Mouse (Mus musculus) left cerebral cortex, postnatal 14 days (tissue): Measurements from ENCODE around the gene Nepro. TPM values are rescaled to one million over a fixed set of nuclear protein-coding genes. Genes with fewer than 3 reads are reported as not detected.

Source experiments
- DNase-seq, 2 experiments: peaks; one replicate each; pipeline ENCODE4 v3.0.0; 2021 to 2022; ENCODE audit warnings: low spot score in 2 of 2, mixed read lengths in 1 of 2
- intact Hi-C: fragments of 180-260 bp; cut with DNase I; formaldehyde crosslinking; loops from one replicate; pipeline ENCODE4 v1.15.1; 2025
- long read RNA-seq, 2 experiments: library from polyadenylated mRNA; stranded (forward); transcript quantifications; one replicate each; pipeline ENCODE4 v2.0.0; 2021
- total RNA-seq, 2 experiments: library from RNA; stranded (reverse); gene quantifications; 2 replicates each; pipeline ENCODE4 v1.2.3; 2021

Nepro gene
- total RNA-seq: 1 to 10 TPM; 4.0 to 4.5 TPM
- long read RNA-seq, experiment 1, partial matches to known transcripts: 1 of 1 reads
- long read RNA-seq, experiment 1, other reads (novel, unspliced or antisense): 0 of 1 reads
- long read RNA-seq, experiment 2, partial matches to known transcripts: 0 of 2 reads
- long read RNA-seq, experiment 2, other reads (novel, unspliced or antisense): 1 of 2 reads

DNA sequence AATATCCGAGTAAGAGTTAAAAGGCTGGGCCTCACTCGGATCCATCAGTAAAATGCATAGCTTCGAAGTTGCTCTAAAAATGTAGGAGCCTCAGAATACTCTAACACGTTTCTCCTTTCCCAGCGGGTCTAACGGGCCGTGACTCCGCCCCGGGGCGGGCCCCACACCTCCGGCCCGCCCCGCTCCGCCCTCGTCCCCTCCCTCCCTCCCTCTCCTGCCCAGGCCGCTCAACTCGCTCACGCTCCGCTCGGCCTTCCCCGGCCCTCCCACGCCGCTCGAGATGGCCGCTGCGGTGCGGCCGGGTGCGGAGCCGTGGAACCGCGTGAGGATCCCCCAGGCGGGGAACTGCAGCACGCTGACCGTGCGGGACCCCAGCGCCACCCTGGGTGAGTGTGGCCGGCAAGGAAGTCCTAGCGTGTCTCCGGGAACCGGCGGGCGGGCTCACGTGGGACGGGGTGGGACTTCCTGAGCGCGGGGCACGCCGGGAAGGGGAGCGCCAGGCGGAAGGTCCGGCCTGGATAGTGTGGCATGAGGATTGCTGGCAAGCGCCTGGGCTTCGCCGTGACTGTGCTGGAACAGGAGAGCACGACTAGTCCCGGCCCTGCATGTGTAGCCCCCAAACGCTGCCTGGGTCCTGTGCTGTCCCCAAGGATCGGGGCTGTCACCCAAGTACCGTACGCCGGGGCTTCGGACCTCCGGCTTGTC, at the start of gene Nepro:
Nepro (plus strand) TSS at position 219 of the 705 bp plus-strand sequence.
- intact Hi-C loops: loop anchor here (10.0 kb wide), 1 partner anchor 371 kb away; the partner anchor contains the start of gene Ccdc80
- DNase-seq: peak; percentile 91

DNA sequence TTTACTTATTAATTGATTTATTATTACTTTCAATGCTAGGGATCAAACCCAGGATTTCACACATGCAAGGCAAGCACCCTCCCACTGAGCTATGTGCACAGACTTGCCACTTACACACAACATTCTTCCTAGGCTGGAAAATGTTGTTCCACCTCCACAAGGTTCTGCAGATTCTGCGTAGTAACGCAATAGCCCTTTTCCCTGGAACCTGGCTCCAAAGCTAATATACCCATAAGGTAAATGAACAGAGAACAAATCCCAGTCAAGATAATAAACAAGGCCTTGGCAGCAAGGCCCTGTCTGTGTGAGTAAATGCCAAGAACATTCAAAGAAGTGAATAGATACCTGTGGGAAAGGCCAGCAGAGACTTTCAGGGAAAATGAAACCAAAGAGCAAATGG, 47.7 kb upstream of the Nepro start:
- intact Hi-C loops: no loop called here
- no peak for DNase-seq

DNA sequence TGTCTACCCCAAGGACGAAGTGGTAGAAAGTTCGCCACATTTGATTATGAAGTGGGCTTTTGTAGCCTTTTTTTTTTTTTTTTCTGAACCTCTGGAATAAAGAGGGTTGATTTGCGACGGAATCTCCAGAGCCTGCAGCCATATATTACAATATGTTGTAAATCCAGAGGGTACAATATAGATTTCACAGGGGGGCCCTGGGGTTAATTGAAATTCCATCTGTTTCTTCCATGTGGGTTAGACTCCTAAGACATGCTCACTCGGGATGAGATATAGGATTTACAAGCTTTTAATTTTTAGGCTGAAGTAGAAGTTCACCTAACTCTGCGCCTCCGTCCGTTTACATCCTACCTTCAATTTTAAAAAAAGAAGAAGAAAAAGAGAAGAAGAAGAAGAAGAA, 45.0 kb upstream of the Nepro start:
- DNase-seq: no peak
- intact Hi-C loops: no loop called here

DNA sequence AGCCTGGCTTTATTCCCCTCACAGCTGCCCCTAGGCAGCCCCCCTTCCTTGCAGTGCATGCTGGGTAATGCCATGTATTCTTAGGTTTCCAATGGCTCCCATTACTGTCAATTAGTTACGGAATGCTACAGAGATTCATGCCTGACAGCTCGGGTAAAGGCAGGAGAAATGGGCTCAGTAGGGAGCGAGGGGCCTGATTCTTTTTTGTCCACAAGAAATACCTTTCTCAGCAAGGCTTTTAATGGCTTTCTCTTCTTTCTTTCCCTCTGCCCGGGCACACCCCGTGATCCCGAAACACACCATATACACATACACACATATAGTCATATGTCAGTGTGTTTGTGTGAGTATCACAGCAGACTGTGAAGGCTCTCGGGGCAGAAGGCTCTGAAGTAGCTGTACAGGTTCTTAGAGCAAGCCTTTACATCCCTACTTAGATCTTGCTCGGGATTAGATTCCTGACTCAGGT, 44.6 kb upstream of the Nepro start:
- no peak for DNase-seq
- intact Hi-C loops: no loop called here

DNA sequence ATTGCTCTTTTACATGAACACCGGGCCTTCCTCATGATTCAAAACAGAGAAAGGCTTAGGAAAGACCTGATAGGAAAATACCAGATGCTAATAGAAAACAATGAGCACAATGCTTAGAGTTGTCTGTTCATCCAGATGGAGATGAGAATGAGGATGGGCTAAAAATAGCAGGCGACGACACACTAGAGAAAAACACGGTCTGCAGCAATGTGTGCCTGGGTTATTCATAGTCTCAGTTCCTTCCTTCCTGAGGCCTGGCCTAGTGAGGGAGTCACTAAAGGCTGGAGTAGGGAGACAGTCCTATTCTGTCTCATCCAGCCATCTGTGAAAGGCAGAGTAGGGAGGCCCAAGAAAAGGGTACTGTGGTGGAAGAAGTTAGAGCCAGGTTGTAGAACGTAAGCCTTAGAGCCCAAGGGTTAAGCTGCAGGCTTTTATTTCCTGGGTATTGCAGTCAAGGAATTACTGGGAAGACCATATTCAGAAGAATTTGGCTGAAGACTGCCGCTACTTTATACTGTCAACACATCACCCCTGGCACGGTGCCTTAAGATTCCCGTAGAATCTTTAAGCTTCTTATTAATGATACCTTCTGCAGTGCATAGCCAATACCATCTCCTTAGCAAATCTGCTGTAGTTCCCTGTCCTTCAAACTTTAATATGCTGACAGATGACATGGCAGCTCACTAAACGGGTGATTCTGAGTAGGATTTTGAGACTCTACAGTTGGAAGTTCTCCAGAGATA, 43.2 kb upstream of the Nepro start:
- intact Hi-C loops: no loop called here
- peak; percentile 55 to 75 for DNase-seq

DNA sequence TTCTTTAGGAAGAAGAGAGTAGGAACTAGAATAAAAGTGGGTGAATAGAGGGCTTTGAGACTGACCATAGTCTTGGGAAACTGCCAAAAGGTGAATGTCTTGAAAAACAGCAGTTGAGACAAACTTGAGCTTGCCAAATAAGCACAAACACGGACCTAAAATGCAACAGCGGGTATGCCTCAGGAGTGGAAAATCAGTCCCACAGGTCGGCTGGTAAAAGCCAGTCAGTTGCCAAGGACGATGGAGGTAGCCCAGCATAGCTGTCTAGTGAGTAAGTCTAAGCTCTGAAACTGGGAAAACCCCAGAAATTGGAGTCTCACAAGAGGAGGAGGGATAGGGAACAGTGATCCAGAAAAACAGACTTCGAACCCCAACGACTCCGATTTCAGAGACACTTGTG, 39.5 kb upstream of the Nepro start:
- intact Hi-C loops: no loop called here
- DNase-seq: no peak

DNA sequence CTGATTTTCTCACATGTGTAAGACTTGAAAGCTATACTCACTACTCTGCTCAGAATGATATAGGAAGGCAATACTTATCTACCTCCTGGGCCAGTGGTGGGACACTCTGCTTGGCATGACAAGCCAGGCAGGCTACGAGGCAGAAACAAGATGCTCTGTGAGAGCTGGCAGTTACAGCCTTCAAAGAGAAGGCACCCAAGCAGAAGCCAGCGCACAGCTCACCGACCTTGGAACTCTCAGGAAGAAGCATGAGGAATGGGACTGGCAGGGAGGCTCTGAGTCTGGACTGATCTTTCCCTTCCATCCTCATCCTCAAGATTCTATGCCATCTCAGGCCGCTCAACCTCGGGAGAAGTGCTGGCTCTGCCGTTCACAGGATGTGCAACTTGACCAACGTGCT, 38.7 kb upstream of the Nepro start:
- no peak for DNase-seq
- intact Hi-C loops: no loop called here

DNA sequence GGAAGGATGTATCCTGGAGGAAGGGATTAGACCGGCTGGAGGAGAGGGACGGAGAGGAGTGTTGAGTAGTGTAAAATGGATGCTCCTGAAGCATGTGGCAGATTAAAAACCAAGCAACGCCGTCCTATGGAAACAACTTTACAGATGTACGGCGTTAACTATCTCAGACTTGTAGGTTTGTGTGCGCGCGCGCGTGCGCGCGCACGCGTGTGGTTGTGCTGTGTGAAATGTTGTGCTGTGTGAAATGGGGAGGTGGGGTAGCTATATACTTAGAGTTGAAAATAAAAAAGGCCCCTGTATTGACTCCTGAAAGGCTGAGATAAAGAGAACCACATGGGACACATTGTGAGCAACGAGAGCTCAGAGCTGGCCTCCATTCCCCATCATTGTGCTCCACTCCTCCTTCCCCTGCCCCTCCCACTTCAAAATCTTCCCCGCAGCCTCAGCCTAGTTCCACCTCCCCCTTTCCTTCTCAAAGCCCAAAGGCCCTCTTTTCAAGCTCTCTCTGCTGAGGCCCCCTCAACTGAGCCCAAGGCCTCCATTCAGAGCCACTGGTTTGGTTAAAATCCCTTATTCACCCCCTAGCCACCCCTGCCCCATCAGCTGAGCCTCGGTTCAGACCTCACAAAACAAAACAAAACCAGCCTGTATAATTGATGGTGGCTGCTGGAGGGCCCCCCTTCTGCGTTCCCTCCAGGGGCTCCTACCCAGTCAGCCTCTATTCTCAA, 36.9 kb upstream of the Nepro start:
- intact Hi-C loops: no loop called here
- no peak for DNase-seq

DNA sequence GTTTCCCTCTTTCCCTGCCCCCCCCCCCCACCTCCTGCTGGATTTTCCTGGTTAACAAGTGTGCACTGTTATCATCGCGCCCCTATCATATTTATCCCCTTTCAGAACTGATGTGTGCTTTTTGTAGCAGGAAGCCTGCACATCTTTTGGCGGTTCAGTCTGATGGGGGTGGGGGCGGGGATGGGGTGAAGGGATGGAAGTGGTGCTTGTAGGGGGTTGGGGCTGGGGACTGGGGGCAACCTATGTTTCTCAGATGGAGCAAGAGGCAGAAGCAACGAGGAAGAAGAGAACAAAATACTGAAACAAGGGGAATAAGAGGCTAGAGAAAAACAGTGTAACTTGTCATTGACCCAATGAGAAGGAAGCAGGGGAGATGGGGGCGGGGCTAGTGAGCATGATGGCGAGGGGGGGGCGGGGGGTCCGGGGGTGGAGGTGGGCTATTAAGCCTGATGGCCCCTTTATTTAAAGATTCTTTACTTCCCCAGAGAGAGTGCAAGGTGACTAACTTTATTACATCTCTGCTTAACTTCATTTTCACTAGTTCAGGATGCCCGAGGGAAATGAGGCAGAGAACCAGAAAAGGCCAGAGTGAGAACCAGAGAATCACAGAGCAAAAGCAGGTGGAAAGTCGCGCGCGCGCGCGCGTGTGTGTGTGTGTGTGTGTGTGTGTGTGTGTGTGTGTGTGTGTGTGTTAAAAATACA, 36.2 kb upstream of the Nepro start:
- no peak for DNase-seq
- intact Hi-C loops: no loop called here

DNA sequence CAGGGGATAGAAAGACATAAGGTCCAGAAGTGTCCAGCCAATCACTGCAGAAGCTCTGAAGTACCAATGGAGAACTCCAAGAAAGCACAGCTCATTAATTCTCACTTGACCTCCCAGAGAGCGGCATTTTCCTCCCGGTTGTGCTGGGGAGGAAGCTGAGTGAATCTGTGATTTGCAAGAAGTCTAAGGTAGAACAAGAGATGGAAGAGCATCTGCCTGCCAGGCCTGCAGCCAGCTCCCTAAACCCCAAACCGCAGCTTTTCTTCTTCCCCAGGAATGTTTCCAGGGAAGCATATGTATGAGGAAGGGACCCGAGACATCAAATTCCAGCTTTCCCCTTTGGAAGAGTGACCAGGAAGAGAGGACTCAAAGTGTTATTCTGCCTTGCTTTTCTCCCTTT, 35.6 kb upstream of the Nepro start:
- no peak for DNase-seq
- intact Hi-C loops: no loop called here

DNA sequence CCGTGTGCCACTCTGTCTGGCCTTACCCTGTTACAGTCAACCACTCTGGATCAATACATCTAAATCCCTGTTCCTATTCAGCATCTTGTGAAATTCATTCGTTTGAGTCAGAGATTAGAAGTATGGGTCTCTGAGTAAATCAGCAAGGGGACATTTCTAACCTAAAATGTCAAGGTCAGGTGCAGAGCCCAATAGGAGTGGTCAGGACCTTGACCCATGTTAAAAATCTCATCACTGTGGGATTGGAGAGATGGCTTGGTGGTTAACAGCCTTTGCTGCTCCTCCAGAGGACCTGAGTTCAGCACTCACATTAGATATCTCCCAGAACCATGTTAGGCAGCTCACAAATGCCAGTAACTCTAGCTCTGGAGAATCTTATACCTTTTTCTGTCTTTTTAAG, 33.6 kb upstream of the Nepro start:
- DNase-seq: no peak
- intact Hi-C loops: no loop called here

DNA sequence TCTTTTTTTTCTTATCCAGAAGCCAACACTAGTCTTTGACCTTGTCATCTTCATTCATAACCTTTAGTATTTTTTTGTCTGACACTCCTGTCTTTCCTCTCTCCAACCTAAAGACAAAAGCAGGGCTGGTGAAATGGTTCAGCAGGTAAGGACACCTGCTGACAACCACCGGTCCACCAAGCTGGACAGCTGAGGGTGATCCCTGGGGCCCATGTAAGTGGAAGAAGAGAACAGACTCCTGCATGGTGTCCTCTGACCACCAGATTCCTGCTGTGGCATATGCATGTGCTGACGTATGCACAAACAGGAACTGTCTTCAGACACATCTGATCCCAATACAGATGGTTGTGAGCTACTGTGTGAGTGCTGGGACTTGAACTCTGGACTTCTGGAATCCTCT, 33.0 kb upstream of the Nepro start:
- intact Hi-C loops: no loop called here
- no peak for DNase-seq

DNA sequence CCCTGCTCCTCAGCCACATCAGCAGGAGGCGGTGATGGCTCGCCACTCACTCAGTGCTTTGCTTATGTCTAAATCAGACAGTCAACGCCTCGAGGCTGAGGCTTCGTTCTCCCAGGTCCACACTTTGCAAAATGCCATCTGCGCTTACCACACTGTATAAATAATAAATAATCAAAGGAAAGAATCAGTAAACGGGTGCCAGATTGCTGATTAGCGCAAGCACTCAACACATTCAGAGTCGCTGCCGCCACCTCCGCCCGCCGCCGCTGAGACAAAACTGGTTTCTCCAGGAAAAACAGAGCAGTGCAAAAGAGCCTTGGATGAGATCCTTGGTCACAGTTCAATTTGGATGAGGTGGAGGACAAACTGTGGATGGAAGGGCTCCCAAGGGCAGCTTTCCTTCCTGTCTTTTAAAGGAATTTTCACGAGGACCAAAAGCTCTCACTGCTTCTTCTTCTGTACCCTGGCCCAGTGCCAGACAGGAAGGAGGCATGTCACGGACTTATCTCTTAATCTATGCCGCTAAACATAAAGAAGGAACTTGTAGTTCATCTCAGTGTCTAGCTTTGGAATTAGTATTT, 32.5 kb upstream of the Nepro start:
- intact Hi-C loops: no loop called here
- peak; percentile 42 to 66 for DNase-seq

DNA sequence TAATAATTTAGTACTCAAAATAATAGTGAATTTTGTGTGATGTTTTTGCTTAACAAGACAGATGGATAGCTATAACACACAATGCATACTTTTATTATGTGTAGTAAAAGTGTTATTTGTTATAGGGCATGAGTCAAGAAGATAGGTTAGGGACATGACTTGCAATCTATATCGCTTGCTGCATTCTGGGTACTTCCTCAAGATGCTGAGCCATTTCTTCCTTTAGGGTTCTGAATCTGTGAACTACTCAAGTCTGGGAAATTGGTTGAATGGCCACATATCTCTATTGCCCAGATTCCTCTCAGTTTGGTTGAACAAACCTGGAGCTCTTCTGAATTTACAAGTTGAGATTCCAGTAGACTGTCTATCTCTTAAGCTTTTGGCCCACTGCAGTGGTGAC, 31.6 kb upstream of the Nepro start:
- intact Hi-C loops: no loop called here
- no peak for DNase-seq

DNA sequence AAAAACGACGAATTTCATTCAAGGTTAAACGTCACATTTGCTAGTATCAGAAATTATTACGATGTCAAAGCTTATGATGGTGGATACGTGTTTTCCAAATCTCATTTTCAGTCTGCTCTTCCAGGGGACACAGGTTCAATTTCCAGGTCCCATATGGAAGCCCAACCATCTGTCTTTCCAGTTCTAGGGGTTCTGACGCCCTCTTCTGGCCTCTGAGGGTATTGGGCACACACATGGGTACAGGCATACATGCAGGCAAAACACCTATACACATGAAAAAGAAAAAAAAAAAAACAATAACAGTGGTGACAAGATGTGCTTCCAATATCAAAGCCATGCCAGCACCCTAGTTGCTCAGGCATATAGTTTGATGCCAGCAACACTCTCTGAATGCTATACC, 30.4 kb upstream of the Nepro start:
- DNase-seq: no peak
- intact Hi-C loops: no loop called here

DNA sequence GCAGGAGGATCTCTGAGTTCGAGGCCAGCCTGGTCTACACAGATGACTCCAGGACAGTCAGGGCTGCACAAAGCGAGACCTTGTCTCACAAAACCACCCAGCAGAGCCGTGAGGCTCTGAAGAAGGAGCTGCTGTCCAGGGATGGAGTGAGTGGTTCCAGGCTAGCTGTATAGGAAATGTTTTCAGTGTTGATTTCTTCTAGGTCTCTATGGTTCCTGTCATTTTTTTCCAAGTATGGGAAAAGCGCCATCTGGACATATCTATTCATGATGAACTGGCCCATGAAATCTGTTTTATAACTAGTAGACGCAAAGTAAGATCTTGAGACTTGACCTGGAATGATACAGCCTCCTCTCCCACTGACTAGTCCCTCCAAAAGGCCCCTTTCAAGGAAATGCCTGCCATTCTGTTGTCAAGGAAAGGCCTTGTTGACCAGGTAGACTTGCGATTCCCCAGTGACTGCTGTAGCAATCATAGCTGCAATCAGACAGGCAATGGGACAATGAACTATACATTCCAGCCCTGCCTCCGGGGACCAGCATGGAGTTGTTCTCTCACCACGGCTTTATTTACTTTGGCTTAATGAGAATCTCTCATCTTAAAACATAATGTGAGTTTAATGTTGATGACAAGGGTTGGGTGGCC, 28.8 kb upstream of the Nepro start:
- intact Hi-C loops: no loop called here
- no peak for DNase-seq

DNA sequence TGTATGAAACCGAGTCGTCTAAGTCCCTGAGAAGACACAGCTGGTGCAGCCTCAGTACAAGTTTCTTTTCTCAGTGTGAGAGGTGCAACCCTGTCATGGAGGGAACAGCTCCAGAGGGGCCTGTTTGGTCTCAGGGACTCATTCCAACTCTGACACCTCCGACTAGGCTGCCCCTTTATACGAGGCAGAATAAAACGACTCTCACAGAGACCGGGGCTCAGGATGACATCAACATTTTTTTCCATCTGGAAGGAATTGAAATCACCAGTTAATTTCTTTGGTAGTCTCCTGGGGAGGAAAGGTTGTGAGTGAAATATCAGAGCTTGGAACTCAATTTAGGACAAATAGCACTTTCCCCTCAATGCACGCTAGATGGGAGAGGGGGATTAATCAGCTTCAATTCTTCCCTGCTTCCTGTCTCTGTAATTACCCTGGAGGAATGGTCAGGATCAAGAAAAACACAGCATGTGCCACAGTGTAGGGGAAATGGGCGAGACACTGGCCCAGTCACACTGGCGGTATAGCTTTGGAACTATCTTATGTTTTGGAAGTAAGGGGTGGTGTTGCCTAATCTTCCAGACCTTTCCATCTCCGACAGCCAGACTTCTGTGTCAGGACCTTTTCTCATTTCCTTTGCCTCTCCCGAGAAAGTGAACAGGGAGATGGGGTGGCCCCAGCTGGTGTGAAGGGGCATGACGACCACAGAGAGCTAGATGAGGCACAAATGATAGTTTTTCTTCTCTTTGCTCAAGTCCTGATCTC, 28.1 kb upstream of the Nepro start:
- intact Hi-C loops: no loop called here
- DNase-seq: no peak
